Mouse (Mus musculus) megakaryocyte, embryonic 14.5 days (primary cell): ENCODE results near the gene Hspa5.

Experiments
- FLI1 ChIP-seq: IDR thresholded peaks from 2 replicates; pipeline ENCODE4 v1.6.1; 2012; ENCODE audit warnings: low read length, inconsistent platforms, mixed read lengths
- GATA1 ChIP-seq: IDR thresholded peaks from 3 replicates; pipeline ENCODE4 v1.6.1; 2012; ENCODE audit warnings: mixed read lengths, low read length, inconsistent platforms, borderline replicate concordance

GRCm38 (mm10) chr2:34800371-34800770, 28.6 kb downstream of the Hspa5 start:
- TF ChIP-seq GATA1 (no peak), FLI1 (no peak)
